ENCODE assay signal across 8 mouse cellular contexts in the genomic region with DNA sequence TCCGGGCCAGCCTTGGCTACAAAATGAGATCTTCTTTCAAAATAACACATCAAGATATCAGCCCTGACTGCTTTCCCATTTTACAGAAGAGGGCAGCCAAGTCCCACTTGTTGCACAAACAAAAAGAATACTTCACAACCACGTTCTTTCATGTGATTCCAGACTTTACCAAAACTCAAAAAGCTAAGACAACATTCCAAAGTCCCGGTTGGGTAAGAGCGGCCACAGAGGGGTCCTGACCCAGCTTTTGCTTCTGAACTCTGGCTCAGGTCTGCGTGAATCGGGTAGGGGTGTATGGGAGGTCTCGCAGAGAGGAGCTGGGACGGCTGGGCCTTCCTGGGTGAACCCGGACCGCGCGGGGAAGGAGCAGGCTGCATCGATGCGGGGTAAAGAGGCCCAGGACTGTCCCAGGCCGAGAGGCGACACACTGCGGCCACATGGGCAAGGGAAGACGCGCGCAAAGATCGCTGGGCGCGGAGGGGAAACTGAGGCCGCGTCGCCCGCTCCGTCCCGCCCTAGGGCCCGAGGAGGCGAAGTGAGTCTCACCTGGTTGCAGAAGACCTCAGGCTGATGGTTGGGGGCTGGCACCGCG. TPM values are rescaled to one million over a fixed set of nuclear protein-coding genes. Genes with fewer than 3 reads are reported as not detected.
DNase-seq lines count a peak whose midpoint lies in the region; ATAC-seq and TF ChIP-seq lines count a peak whose summit lies in the region.

No protein-coding gene starts in this region.

- WGBS in forebrain, embryonic 15.5 days, result 3% methylated on average over 33 of the region's 33 CpGs
- WGBS in limb, embryonic 13.5 days, result 3% methylated on average over 33 of the region's 33 CpGs
- 4% methylated on average over 33 of the region's 33 CpGs for WGBS in neural tube, embryonic 13.5 days

- no peaks in the 10 kb centered on the region for H3K36me3 ChIP-seq in ES-Bruce4 (ENCODE audit: control insufficient read depth, insufficient read depth, low read length, poor library complexity, severe bottlenecking)
- H3K36me3 ChIP-seq in forebrain, embryonic 15.5 days, result no peaks in the 10 kb centered on the region
- no peaks in the 10 kb centered on the region; the same call in 1 of the 2 replicates for H3K36me3 ChIP-seq in limb, embryonic 13.5 days
- H3K36me3 ChIP-seq in neural tube, embryonic 13.5 days, result no peaks in the 10 kb centered on the region

- TF ChIP-seq CTCF in gastrocnemius, adult 2 months (IDR thresholded peaks at IDR 0.05), result no peak
- no peak for TF ChIP-seq CTCF in ES-Bruce4 (IDR thresholded peaks at IDR 0.05; ENCODE audit: low read depth, low read length)

- no peak for TF ChIP-seq EP300 in ES-Bruce4 (IDR thresholded peaks at IDR 0.05; ENCODE audit: insufficient read depth, low read depth, low read length)

- intact Hi-C loops in gastrocnemius, adult 2 months (cut with DNase I), result no loop called here

- H3K4me1 ChIP-seq in ES-Bruce4 (ENCODE audit: control insufficient read depth, insufficient read depth, low read length), result peaks cover 1% of the 10 kb centered on the region
- H3K4me1 ChIP-seq in forebrain, embryonic 15.5 days, result peaks cover 19% of the 10 kb centered on the region
- peaks cover 32% of the 10 kb centered on the region for H3K4me1 ChIP-seq in limb, embryonic 13.5 days
- peaks cover 32% of the 10 kb centered on the region for H3K4me1 ChIP-seq in neural tube, embryonic 13.5 days (replicated peaks)

- no peak for DNase-seq in gastrocnemius, adult 2 months
- DNase-seq in gastrocnemius, adult 8-10 months (ENCODE audit: low spot score in 2 of 2), result no peak
- no peak for DNase-seq in urinary bladder, postnatal 14 days (ENCODE audit: low spot score)
- DNase-seq in B cell, adult 2 months, result no peak

- H3K4me3 ChIP-seq in gastrocnemius, adult 2 months, result peak overlapping the region; percentile 98
- peak overlapping the region; percentile 86 for H3K4me3 ChIP-seq in ES-Bruce4 (ENCODE audit: low read depth, low read length)
- peak overlapping the region; percentile 67 for H3K4me3 ChIP-seq in forebrain, embryonic 15.5 days
- peak overlapping the region; percentile 82 for H3K4me3 ChIP-seq in limb, embryonic 13.5 days
- H3K4me3 ChIP-seq in neural tube, embryonic 13.5 days, result peak overlapping the region; percentile 69

- peak overlapping the region; percentile 92 for H3K27ac ChIP-seq in gastrocnemius, adult 2 months
- no peak overlapping the region for H3K27ac ChIP-seq in ES-Bruce4 (ENCODE audit: insufficient read depth, low read length)
- H3K27ac ChIP-seq in forebrain, embryonic 15.5 days (replicated peaks), result peak overlapping the region; percentile 73; the same call in 1 of the 2 replicates
- H3K27ac ChIP-seq in limb, embryonic 13.5 days, result peak overlapping the region; percentile 92
- H3K27ac ChIP-seq in neural tube, embryonic 13.5 days (replicated peaks), result no peak overlapping the region; the same call in 1 of the 2 replicates

- H3K27me3 ChIP-seq in ES-Bruce4 (ENCODE audit: control insufficient read depth, insufficient read depth, low read length, poor library complexity, severe bottlenecking), result no peaks in the 10 kb centered on the region
- no peaks in the 10 kb centered on the region for H3K27me3 ChIP-seq in forebrain, embryonic 15.5 days
- no peaks in the 10 kb centered on the region for H3K27me3 ChIP-seq in limb, embryonic 13.5 days
- H3K27me3 ChIP-seq in neural tube, embryonic 13.5 days, result 0 out of 2 replicates have a peak, but pooled peaks cover 4% of the 10 kb centered on the region

- no peaks in the 10 kb centered on the region for H3K9me3 ChIP-seq in ES-Bruce4 (replicated peaks; ENCODE audit: control insufficient read depth, insufficient read depth, low read length, poor library complexity, severe bottlenecking)
- no peaks in the 10 kb centered on the region for H3K9me3 ChIP-seq in forebrain, embryonic 15.5 days
- H3K9me3 ChIP-seq in limb, embryonic 13.5 days, result no peaks in the 10 kb centered on the region
- H3K9me3 ChIP-seq in neural tube, embryonic 13.5 days, result no peaks in the 10 kb centered on the region

- H3K4me2 ChIP-seq in forebrain, embryonic 15.5 days (replicated peaks), result peak overlapping the region; percentile 98
- peak overlapping the region; percentile 89 for H3K4me2 ChIP-seq in limb, embryonic 13.5 days (replicated peaks)
- H3K4me2 ChIP-seq in neural tube, embryonic 13.5 days, result peak overlapping the region; percentile 97

- peak overlapping the region; percentile 53 for H3K9ac ChIP-seq in ES-Bruce4 (ENCODE audit: low read depth, poor library complexity, severe bottlenecking)
- peak overlapping the region; percentile 57 for H3K9ac ChIP-seq in forebrain, embryonic 15.5 days (replicated peaks)
- peak overlapping the region; percentile 94 for H3K9ac ChIP-seq in limb, embryonic 13.5 days
- H3K9ac ChIP-seq in neural tube, embryonic 13.5 days, result peak overlapping the region; percentile 84

- ATAC-seq in forebrain, embryonic 15.5 days (replicated peaks), result peak; percentile 61; the same call in 1 of the 2 replicates
- ATAC-seq in limb, embryonic 13.5 days (ENCODE audit: low FRiP score, low read depth), result peak; percentile 26; the same call in 1 of the 2 replicates
- peak; percentile 71; the same call in 1 of the 2 replicates for ATAC-seq in neural tube, embryonic 13.5 days (ENCODE audit: low read depth)

- TF ChIP-seq POLR2A in ES-Bruce4 (IDR thresholded peaks at IDR 0.05; ENCODE audit: insufficient read depth, low read length), result no peak

RNA-seq across cellular contexts. Expression of gene Aldh2, which starts 0.7 kb away (rescaled TPM):
- total RNA-seq in gastrocnemius, adult 2 months (2021), result 100 to 1,000 TPM; 116 to 287 TPM
- total RNA-seq in gastrocnemius, adult 8-10 months (2022), result 100 to 1,000 TPM; 112 to 210 (median 157) TPM
- 160 and 180 TPM in 2 replicates for polyA plus RNA-seq in ES-Bruce4 (2011; ENCODE audit: insufficient read depth, insufficient read length, low read depth, missing spikeins)
- 97.5 and 97.8 TPM in 2 replicates for polyA plus RNA-seq in forebrain, embryonic 15.5 days (2015; fragmentation: Nextera tagmentation; extraction: Ambion mirVana)
- polyA plus RNA-seq in limb, embryonic 13.5 days (2015; fragmentation: Nextera tagmentation; extraction: Ambion mirVana), result 255 and 260 TPM in 2 replicates
- 126 and 133 TPM in 2 replicates for polyA plus RNA-seq in neural tube, embryonic 13.5 days (2015; fragmentation: Nextera tagmentation; extraction: Ambion mirVana)

RNA-seq across cellular contexts. Expression of gene Acad12, which starts 25.8 kb away (rescaled TPM):
- 10 to 100 TPM; 23.3 to 34.5 TPM for total RNA-seq in gastrocnemius, adult 2 months (2021)
- 10 to 100 TPM; 23.7 to 31.0 (median 28.0) TPM for total RNA-seq in gastrocnemius, adult 8-10 months (2022)
- 5.8 and 6.3 TPM in 2 replicates for polyA plus RNA-seq in ES-Bruce4 (2011; ENCODE audit: insufficient read depth, insufficient read length, low read depth, missing spikeins)
- 1.1 and 1.2 TPM in 2 replicates for polyA plus RNA-seq in forebrain, embryonic 15.5 days (2015; fragmentation: Nextera tagmentation; extraction: Ambion mirVana)
- polyA plus RNA-seq in limb, embryonic 13.5 days (2015; fragmentation: Nextera tagmentation; extraction: Ambion mirVana), result 2.1 and 3.2 TPM in 2 replicates
- polyA plus RNA-seq in neural tube, embryonic 13.5 days (2015; fragmentation: Nextera tagmentation; extraction: Ambion mirVana), result 1.6 and 2.0 TPM in 2 replicates

RNA-seq across cellular contexts. Expression of gene Mapkapk5, which starts 47.2 kb away (rescaled TPM):
- 100 to 1,000 TPM; 100 to 131 TPM for total RNA-seq in gastrocnemius, adult 2 months (2021)
- total RNA-seq in gastrocnemius, adult 8-10 months (2022), result 100 to 1,000 TPM; 112 to 152 (median 133) TPM
- polyA plus RNA-seq in ES-Bruce4 (2011; ENCODE audit: insufficient read depth, insufficient read length, low read depth, missing spikeins), result 74.4 and 75.2 TPM in 2 replicates
- polyA plus RNA-seq in forebrain, embryonic 15.5 days (2015; fragmentation: Nextera tagmentation; extraction: Ambion mirVana), result 57.1 and 61.9 TPM in 2 replicates
- polyA plus RNA-seq in limb, embryonic 13.5 days (2015; fragmentation: Nextera tagmentation; extraction: Ambion mirVana), result 59.0 and 60.5 TPM in 2 replicates
- polyA plus RNA-seq in neural tube, embryonic 13.5 days (2015; fragmentation: Nextera tagmentation; extraction: Ambion mirVana), result 59.6 and 59.7 TPM in 2 replicates

RNA-seq across cellular contexts. Expression of gene Adam1a, which starts 47.6 kb away (rescaled TPM):
- total RNA-seq in gastrocnemius, adult 2 months (2021), result 1 to 10 TPM; 2.0 to 3.0 TPM
- 1 to 10 TPM; 1.1 to 1.9 (median 1.5) TPM for total RNA-seq in gastrocnemius, adult 8-10 months (2022)
- 2.3 TPM in 2 replicates for polyA plus RNA-seq in ES-Bruce4 (2011; ENCODE audit: insufficient read depth, insufficient read length, low read depth, missing spikeins)
- 3.7 and 3.8 TPM in 2 replicates for polyA plus RNA-seq in forebrain, embryonic 15.5 days (2015; fragmentation: Nextera tagmentation; extraction: Ambion mirVana)
- polyA plus RNA-seq in limb, embryonic 13.5 days (2015; fragmentation: Nextera tagmentation; extraction: Ambion mirVana), result 2.1 TPM in 2 replicates
- polyA plus RNA-seq in neural tube, embryonic 13.5 days (2015; fragmentation: Nextera tagmentation; extraction: Ambion mirVana), result 2.4 and 4.1 TPM in 2 replicates

RNA-seq across cellular contexts. Expression of gene Gm42878, which starts 47.6 kb away (rescaled TPM):
- total RNA-seq in gastrocnemius, adult 2 months (2021), result not detected
- under 1 TPM in 1 of 4 experiments, not detected in 3; 0.94 TPM for total RNA-seq in gastrocnemius, adult 8-10 months (2022)
- polyA plus RNA-seq in ES-Bruce4 (2011; ENCODE audit: insufficient read depth, insufficient read length, low read depth, missing spikeins), result not detected in 2 replicates
- not detected in 2 replicates for polyA plus RNA-seq in forebrain, embryonic 15.5 days (2015; fragmentation: Nextera tagmentation; extraction: Ambion mirVana)
- not detected in 2 replicates for polyA plus RNA-seq in limb, embryonic 13.5 days (2015; fragmentation: Nextera tagmentation; extraction: Ambion mirVana)
- not detected in 2 replicates for polyA plus RNA-seq in neural tube, embryonic 13.5 days (2015; fragmentation: Nextera tagmentation; extraction: Ambion mirVana)

Comparison
In these comparisons a context has a peak if more than half of its experiments do, and no peak if none do; other contexts are left out.
1. H3K27ac ChIP-seq: peak in gastrocnemius, adult 2 months (single experiment), forebrain, embryonic 15.5 days (single experiment) and limb, embryonic 13.5 days (single experiment); none in ES-Bruce4 (single experiment) and neural tube, embryonic 13.5 days (single experiment).
2. Peak in every context shown above with its lines, with median percentiles within 50 percentile points of each other: H3K4me3 ChIP-seq, H3K9ac ChIP-seq, ATAC-seq and H3K4me2 ChIP-seq.